ENCODE assay signal across 8 mouse cellular contexts in the genomic region with DNA sequence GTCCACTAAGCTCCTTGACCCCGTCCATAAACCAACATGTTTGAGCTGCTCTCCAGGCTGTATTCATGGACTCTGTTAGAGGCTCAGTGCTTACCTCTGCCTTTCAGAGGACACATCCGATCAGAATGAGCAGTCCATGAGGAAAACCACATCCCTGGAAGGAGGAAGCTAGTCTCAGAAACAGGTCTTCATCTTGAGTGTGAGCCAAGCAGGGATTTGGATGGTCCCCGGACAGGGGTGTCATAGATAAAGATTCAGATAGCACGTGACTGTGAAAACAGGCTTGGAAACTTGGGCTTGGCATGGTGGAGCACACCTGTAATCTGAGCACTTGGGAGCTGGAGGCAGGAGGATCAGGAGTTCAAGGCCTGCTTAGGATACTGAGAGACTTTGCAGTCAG. TPM values are rescaled to one million over a fixed set of nuclear protein-coding genes. Genes with fewer than 3 reads are reported as not detected.
DNase-seq lines count a peak whose midpoint lies in the region; ATAC-seq and TF ChIP-seq lines count a peak whose summit lies in the region.

No protein-coding gene starts in this region.

- peak overlapping the region; percentile 97 for H3K4me2 ChIP-seq in heart, postnatal 0 days (ENCODE audit: low read depth, low read length)
- H3K4me2 ChIP-seq in intestine, embryonic 14.5 days (ENCODE audit: low read length), result peak overlapping the region; percentile 94

- TF ChIP-seq POLR2A in brain, embryonic 14.5 days (IDR thresholded peaks at IDR 0.05; ENCODE audit: borderline replicate concordance, extremely low read depth, insufficient read depth, insufficient read length, poor library complexity, severe bottlenecking), result no peak

- no peak for TF ChIP-seq EP300 in heart, postnatal 0 days (IDR thresholded peaks at IDR 0.05; ENCODE audit: low read depth)

- TF ChIP-seq CTCF in heart, postnatal 0 days (IDR thresholded peaks at IDR 0.05; ENCODE audit: low read depth), result no peak
- no peak for TF ChIP-seq CTCF in brain, embryonic 14.5 days (IDR thresholded peaks at IDR 0.05; ENCODE audit: borderline replicate concordance, extremely low read depth, insufficient read depth, insufficient read length)

- H3K4me1 ChIP-seq in heart, postnatal 0 days (ENCODE audit: control insufficient read depth, insufficient read depth), result no peaks in the 10 kb centered on the region; the same call in 1 of the 2 replicates
- peaks cover 13% of the 10 kb centered on the region for H3K4me1 ChIP-seq in intestine, embryonic 14.5 days (replicated peaks; ENCODE audit: control insufficient read depth, insufficient read depth, low read length)

- H3K27ac ChIP-seq in heart, postnatal 0 days (ENCODE audit: low read depth), result peak overlapping the region; percentile 98; the same call in 1 of the 2 replicates
- H3K27ac ChIP-seq in intestine, embryonic 14.5 days (ENCODE audit: low read depth), result no peak overlapping the region

- peak overlapping the region; percentile 94 for H3K9ac ChIP-seq in heart, postnatal 0 days (replicated peaks; ENCODE audit: low read depth, low read length)
- H3K9ac ChIP-seq in intestine, embryonic 14.5 days (ENCODE audit: low read length), result peak overlapping the region; percentile 85

- 25% methylated on average over 4 of the region's 4 CpGs for WGBS in heart, postnatal 0 days
- 43% methylated on average over 4 of the region's 4 CpGs for WGBS in intestine, embryonic 14.5 days

- intact Hi-C loops in heart, postnatal 36 days (cut with DNase I), result loop anchor here (10.0 kb wide), 2 partner anchors 725 to 1895 kb away; a partner anchor contains a TSS

- peak overlapping the region; percentile 80 for H3K4me3 ChIP-seq in heart, postnatal 0 days (ENCODE audit: low read depth, low read length)
- H3K4me3 ChIP-seq in intestine, embryonic 14.5 days (ENCODE audit: low read depth, low read length), result peak overlapping the region; percentile 58

- H3K36me3 ChIP-seq in heart, postnatal 0 days (replicated peaks; ENCODE audit: control insufficient read depth, insufficient read depth, low read length), result no peaks in the 10 kb centered on the region
- H3K36me3 ChIP-seq in intestine, embryonic 14.5 days (ENCODE audit: control insufficient read depth, insufficient read depth, low read length), result no peaks in the 10 kb centered on the region

- DNase-seq in heart, postnatal 0 days (ENCODE audit: low spot score), result no peak
- DNase-seq in heart, postnatal 36 days, result no peak
- peak; percentile 23 for DNase-seq in brain, embryonic 14.5 days (ENCODE audit: low read depth)
- DNase-seq in intestine, embryonic 14.5 days (ENCODE audit: low spot score), result no peak
- DNase-seq in naive thymus-derived CD4-positive, alpha-beta T cell, adult 2 months (ENCODE audit: low read depth), result peak; percentile 26
- DNase-seq in cerebellum, postnatal 36 days, result no peak
- no peak for DNase-seq in urinary bladder, postnatal 14 days (ENCODE audit: low spot score)
- DNase-seq in left cerebral cortex, adult 8-10 months (ENCODE audit: low spot score in 2 of 2), result no peak

- no peaks in the 10 kb centered on the region for H3K27me3 ChIP-seq in heart, postnatal 0 days (ENCODE audit: control insufficient read depth, insufficient read depth, low read length)
- no peaks in the 10 kb centered on the region for H3K27me3 ChIP-seq in intestine, embryonic 14.5 days (replicated peaks; ENCODE audit: control insufficient read depth, insufficient read depth, low read length)

- no peaks in the 10 kb centered on the region for H3K9me3 ChIP-seq in heart, postnatal 0 days (replicated peaks; ENCODE audit: control insufficient read depth, low read length)
- H3K9me3 ChIP-seq in intestine, embryonic 14.5 days (ENCODE audit: control insufficient read depth, low read length), result no peaks in the 10 kb centered on the region

- ATAC-seq in heart, postnatal 0 days (ENCODE audit: insufficient read depth, low read depth), result no peak
- no peak for ATAC-seq in intestine, embryonic 14.5 days (replicated peaks; ENCODE audit: low FRiP score, low TSS enrichment, low read depth)

RNA-seq across cellular contexts. Expression of a gene that starts 9.7 kb away (rescaled TPM):
- 42.9 and 65.1 TPM in 2 replicates for total RNA-seq in heart, postnatal 0 days (2014; rRNA removed; ENCODE audit: low replicate concordance)
- 23.7 and 27.0 TPM in 2 replicates for polyA plus RNA-seq in heart, postnatal 0 days (2015; fragmentation: Nextera tagmentation; extraction: Ambion mirVana)
- total RNA-seq in heart, postnatal 36 days (2021), result 10 to 100 TPM; 50.9 to 53.6 TPM
- polyA plus RNA-seq in brain, embryonic 14.5 days (2012; rRNA removed), result 45.8 and 55.9 TPM in 2 replicates
- 15.8 and 16.0 TPM in 2 replicates for polyA plus RNA-seq in intestine, embryonic 14.5 days (2014; fragmentation: Nextera tagmentation; extraction: Ambion mirVana)
- 10 to 100 TPM; 36.6 to 39.0 (median 37.9) TPM for total RNA-seq in left cerebral cortex, adult 8-10 months (2022)

RNA-seq across cellular contexts. Expression of a gene that starts 31.5 kb away (rescaled TPM):
- 4.0 and 13.4 TPM in 2 replicates for total RNA-seq in heart, postnatal 0 days (2014; rRNA removed; ENCODE audit: low replicate concordance)
- 7.6 and 9.4 TPM in 2 replicates for polyA plus RNA-seq in heart, postnatal 0 days (2015; fragmentation: Nextera tagmentation; extraction: Ambion mirVana)
- 1 to 10 TPM; 4.4 to 5.2 TPM for total RNA-seq in heart, postnatal 36 days (2021)
- 39.2 and 54.7 TPM in 2 replicates for polyA plus RNA-seq in brain, embryonic 14.5 days (2012; rRNA removed)
- 10.7 and 11.1 TPM in 2 replicates for polyA plus RNA-seq in intestine, embryonic 14.5 days (2014; fragmentation: Nextera tagmentation; extraction: Ambion mirVana)
- 10 to 100 TPM; 22.9 to 26.3 (median 24.7) TPM for total RNA-seq in left cerebral cortex, adult 8-10 months (2022)

RNA-seq across cellular contexts. Expression of a gene that starts 51.6 kb away (rescaled TPM):
- 24.8 and 28.5 TPM in 2 replicates for total RNA-seq in heart, postnatal 0 days (2014; rRNA removed; ENCODE audit: low replicate concordance)
- polyA plus RNA-seq in heart, postnatal 0 days (2015; fragmentation: Nextera tagmentation; extraction: Ambion mirVana), result 6.9 and 9.2 TPM in 2 replicates
- total RNA-seq in heart, postnatal 36 days (2021), result 10 to 100 TPM in 1 of 2 experiments, 1 to 10 TPM in 1; 5.1 to 15.6 TPM
- 2.2 and 2.8 TPM in 2 replicates for polyA plus RNA-seq in brain, embryonic 14.5 days (2012; rRNA removed)
- 3.2 and 3.9 TPM in 2 replicates for polyA plus RNA-seq in intestine, embryonic 14.5 days (2014; fragmentation: Nextera tagmentation; extraction: Ambion mirVana)
- 1 to 10 TPM; 3.8 to 4.8 (median 3.9) TPM for total RNA-seq in left cerebral cortex, adult 8-10 months (2022)

Comparison
In these comparisons a context has a peak if more than half of its experiments do, and no peak if none do; other contexts are left out.
1. DNase-seq: peak in brain, embryonic 14.5 days (single experiment) and naive thymus-derived CD4-positive, alpha-beta T cell, adult 2 months (single experiment); none in heart, postnatal 0 days (single experiment), heart, postnatal 36 days (0 of 2), intestine, embryonic 14.5 days (single experiment), cerebellum, postnatal 36 days (0 of 2), urinary bladder, postnatal 14 days (single experiment) and left cerebral cortex, adult 8-10 months (0 of 2).